Mouse (Mus musculus) myocyte (in vitro differentiated cells): ENCODE results near the gene Zfp853. TPM values are rescaled to one million over a fixed set of nuclear protein-coding genes. Genes with fewer than 3 reads are reported as not detected.
A peak's percentile ranks its signal among the peaks of the same experiment; 100 is the strongest.

ENCODE experiments used
- H3K27me3 ChIP-seq: one replicate; pipeline ENCODE4 v1.6.1; 2011; ENCODE audit not compliant: control insufficient read depth, insufficient read depth, insufficient read length
- H3K36me3 ChIP-seq: one replicate; pipeline ENCODE4 v1.6.1; 2011; ENCODE audit not compliant: control insufficient read depth, insufficient read depth
- H3K4me2 ChIP-seq: one replicate; pipeline ENCODE4 v1.6.1; 2011; ENCODE audit warnings: low read depth, control low read depth
- H3K4me3 ChIP-seq: one replicate; pipeline ENCODE4 v1.5.1; 2011; ENCODE audit warnings: mild to moderate bottlenecking, control low read depth, moderate library complexity
- H3K79me2 ChIP-seq: one replicate; pipeline ENCODE4 v1.6.1; 2011; ENCODE audit not compliant: control insufficient read depth, insufficient read depth
- H3ac ChIP-seq: one replicate; pipeline ENCODE4 v1.6.1; 2011; ENCODE audit not compliant: control insufficient read depth, insufficient read length
- CEBPB ChIP-seq: IDR thresholded peaks from 2 replicates; pipeline ENCODE4 v1.6.1; 2011; ENCODE audit warnings: mild to moderate bottlenecking, moderate library complexity; ENCODE audit not compliant: poor library complexity, insufficient read depth, severe bottlenecking
- E2F4 ChIP-seq: IDR thresholded peaks from one replicate; pipeline ENCODE4 v1.6.1; 2011; ENCODE audit warnings: mild to moderate bottlenecking, control low read depth, moderate library complexity; ENCODE audit not compliant: insufficient read depth
- MAX ChIP-seq: IDR thresholded peaks from one replicate; pipeline ENCODE4 v1.6.1; 2011; ENCODE audit warnings: low read depth, mild to moderate bottlenecking, control low read depth
- MYOD1 ChIP-seq, 3 experiments: IDR thresholded peaks; one replicate each; pipeline ENCODE4 v1.6.1; 2011; ENCODE audit warnings: control low read depth in 2 of 3, low read depth in 2 of 3, mild to moderate bottlenecking in 2 of 3, moderate library complexity in 1 of 3; ENCODE audit not compliant: insufficient read length in 2 of 3, control insufficient read depth in 1 of 3
- MYOG ChIP-seq, 3 experiments: IDR thresholded peaks; one replicate each; pipeline ENCODE4 v1.6.1; 2011; ENCODE audit warnings: control low read depth in 2 of 3, low read depth in 2 of 3, mild to moderate bottlenecking in 2 of 3; ENCODE audit not compliant: insufficient read length in 2 of 3, control insufficient read depth in 1 of 3, insufficient read depth in 1 of 3
- POLR2A ChIP-seq: IDR thresholded peaks from one replicate; pipeline ENCODE4 v1.6.1; 2011; ENCODE audit warnings: low read depth, mild to moderate bottlenecking, control low read depth, moderate library complexity; ENCODE audit not compliant: insufficient read length
- POLR2AphosphoS2 ChIP-seq: IDR thresholded peaks from one replicate; pipeline ENCODE4 v1.6.1; 2011; ENCODE audit warnings: low read depth, control low read depth; ENCODE audit not compliant: insufficient read length
- REST ChIP-seq: IDR thresholded peaks from one replicate; pipeline ENCODE4 v1.6.1; 2011; ENCODE audit warnings: mild to moderate bottlenecking, control low read depth, moderate library complexity; ENCODE audit not compliant: insufficient read depth, insufficient read length
- SRF ChIP-seq: IDR thresholded peaks from one replicate; pipeline ENCODE4 v1.6.1; 2011; ENCODE audit warnings: low read depth; ENCODE audit not compliant: control insufficient read depth, insufficient read length
- TCF12 ChIP-seq: IDR thresholded peaks from one replicate; pipeline ENCODE4 v1.6.1; 2011; ENCODE audit warnings: mild to moderate bottlenecking, control low read depth; ENCODE audit not compliant: poor library complexity, insufficient read depth, severe bottlenecking
- TCF3 ChIP-seq: IDR thresholded peaks from one replicate; pipeline ENCODE4 v1.6.1; 2011; ENCODE audit warnings: low read depth, control low read depth; ENCODE audit not compliant: insufficient read length
- USF1 ChIP-seq: IDR thresholded peaks from one replicate; pipeline ENCODE4 v1.6.1; 2011; ENCODE audit warnings: low read depth, mild to moderate bottlenecking, control low read depth, moderate library complexity
- polyA plus RNA-seq: library from polyadenylated mRNA; unstranded; fragments of >200 nt; fragmentation: generic; extraction: Trizol; gene quantifications from one replicate; pipeline ENCODE4 v1.2.1, GENCODE M21; 2012; ENCODE audit warnings: missing spikeins

The Zfp853 gene
- polyA plus RNA-seq, 1 experiment: 0.01 TPM

DNA sequence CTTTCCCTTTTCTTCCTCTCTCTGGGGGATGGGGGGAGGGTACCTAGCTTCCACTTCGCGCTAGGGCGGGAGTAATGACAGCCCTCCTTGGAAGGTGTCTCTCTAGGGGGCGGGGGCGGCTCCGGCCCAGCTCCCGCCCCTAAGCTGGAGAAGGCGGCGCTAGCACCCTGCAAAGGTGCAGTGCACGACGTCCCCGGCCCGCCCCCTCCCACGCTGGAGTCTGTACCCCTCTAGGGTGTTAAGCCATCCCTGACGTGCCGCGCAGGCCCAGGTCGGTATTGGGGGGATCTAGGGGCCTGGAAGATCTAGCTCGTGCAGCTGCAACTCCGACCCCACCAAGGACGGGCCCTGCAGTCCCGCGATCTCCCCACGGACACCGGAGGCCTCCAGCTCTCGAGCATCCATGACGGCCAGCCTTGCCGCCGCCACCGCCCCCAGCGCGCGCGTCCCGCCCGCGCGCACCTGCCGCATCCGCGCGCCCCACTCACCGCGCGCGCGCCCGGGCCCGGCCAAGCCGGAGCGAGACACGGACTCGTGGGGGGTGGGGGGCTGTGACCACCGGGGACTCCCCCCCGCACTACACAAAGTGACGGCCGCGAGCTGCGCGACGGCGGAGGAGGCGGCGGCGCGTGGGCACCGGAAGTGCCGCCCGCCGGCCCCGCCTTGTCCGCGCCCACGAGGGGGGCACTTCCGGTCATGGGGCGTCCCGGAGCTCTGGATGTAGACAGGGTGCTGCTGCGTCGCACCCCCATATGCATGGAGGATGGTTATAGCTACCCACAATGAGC, 23.9 kb downstream of the Zfp853 start, which contains the start of gene Zfp316:
Zfp316 (minus strand) TSS at position 660 of the 788 bp plus-strand sequence.
- Histone ChIP-seq H3K27me3 (no peaks in the 10 kb centered on the region), H3K4me3 (peak within 1 kb of the TSS; percentile 93), H3K36me3 (no peaks in the 10 kb centered on the region), H3K4me2 (peak within 1 kb of the TSS; percentile 80), H3K79me2 (peaks cover 5% of the 10 kb centered on the region), H3ac (peak within 1 kb of the TSS; percentile 77)
- no peak for TF ChIP-seq TCF3
- TF ChIP-seq SRF: no peak
- no peak for TF ChIP-seq REST
- TF ChIP-seq POLR2A: peak; percentile 97
- no peak for TF ChIP-seq MAX
- peak in 1 of 3 experiments; percentile 51 for TF ChIP-seq MYOD1 (IDR thresholded peaks at IDR 0.05; ENCODE audit: control insufficient read depth in 1 of 3, insufficient read length in 2 of 3, low read depth in 2 of 3)
- TF ChIP-seq POLR2AphosphoS2: peak; percentile 94
- peak in 1 of 3 experiments; percentile 6 for TF ChIP-seq MYOG (IDR thresholded peaks at IDR 0.05; ENCODE audit: control insufficient read depth in 1 of 3, insufficient read depth in 1 of 3, insufficient read length in 2 of 3, low read depth in 2 of 3)

DNA sequence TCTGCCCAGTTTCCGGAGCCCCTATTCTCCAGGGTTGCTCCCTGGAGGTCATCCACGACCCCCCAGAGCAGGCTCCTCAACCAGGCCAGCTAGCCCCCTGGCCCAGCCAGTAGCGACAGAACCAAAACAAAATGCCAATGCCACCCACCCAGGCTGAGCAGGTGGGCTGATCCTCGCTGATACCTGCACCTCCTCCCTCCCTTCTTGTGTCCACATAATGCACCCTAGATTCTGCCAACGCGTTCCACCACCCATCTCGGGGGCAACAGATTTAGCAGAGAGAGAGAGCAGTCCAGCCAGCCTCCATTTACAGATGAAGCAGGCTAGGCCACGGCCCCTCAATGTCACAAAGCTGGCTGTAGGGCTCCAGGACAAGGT, 24.4 kb downstream of the Zfp853 start:
- Histone ChIP-seq H3K4me2 (peak overlapping the region; percentile 78), H3K4me3 (peak overlapping the region; percentile 93), H3K27me3 (no peaks in the 10 kb centered on the region), H3K36me3 (no peaks in the 10 kb centered on the region), H3ac (peak overlapping the region; percentile 77), H3K79me2 (peaks cover 5% of the 10 kb centered on the region)
- no peak for TF ChIP-seq POLR2AphosphoS2
- no peak for TF ChIP-seq E2F4
- TF ChIP-seq MYOG (IDR thresholded peaks at IDR 0.05; ENCODE audit: control insufficient read depth in 1 of 3, insufficient read depth in 1 of 3, insufficient read length in 2 of 3, low read depth in 2 of 3): no peak
- no peak for TF ChIP-seq MYOD1 (IDR thresholded peaks at IDR 0.05; ENCODE audit: control insufficient read depth in 1 of 3, insufficient read length in 2 of 3, low read depth in 2 of 3)
- TF ChIP-seq REST: no peak
- TF ChIP-seq POLR2A: no peak
- no peak for TF ChIP-seq SRF
- no peak for TF ChIP-seq MAX
- no peak for TF ChIP-seq TCF3
- TF ChIP-seq TCF12: no peak
- TF ChIP-seq USF1: no peak
- no peak for TF ChIP-seq CEBPB

DNA sequence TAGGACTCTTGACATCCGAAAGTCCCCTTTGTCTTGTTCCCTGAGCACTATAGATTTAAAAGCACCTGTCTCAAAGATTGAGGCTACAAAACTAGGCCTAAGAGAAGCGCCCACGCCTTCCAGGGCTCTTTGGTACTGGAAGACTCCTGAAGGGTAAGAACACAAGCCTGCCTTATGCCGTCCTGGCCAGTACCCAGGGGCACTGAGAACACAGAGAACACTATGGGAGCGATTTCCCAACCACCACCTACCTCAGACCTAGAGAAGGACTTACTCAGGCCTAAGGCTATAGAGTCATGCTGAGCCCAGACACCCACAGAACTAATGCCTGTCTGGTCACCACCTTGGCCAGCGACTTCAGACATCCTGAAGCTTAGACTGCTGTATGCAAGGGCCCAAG, 26.6 kb downstream of the Zfp853 start:
- TF ChIP-seq CEBPB: no peak
- TF ChIP-seq MYOD1 (IDR thresholded peaks at IDR 0.05; ENCODE audit: control insufficient read depth in 1 of 3, insufficient read length in 2 of 3, low read depth in 2 of 3): no peak
- no peak for TF ChIP-seq POLR2AphosphoS2
- TF ChIP-seq E2F4: no peak
- TF ChIP-seq SRF: no peak
- TF ChIP-seq TCF12: no peak
- TF ChIP-seq TCF3: no peak
- no peak for TF ChIP-seq USF1
- no peak for TF ChIP-seq REST
- TF ChIP-seq POLR2A: no peak
- TF ChIP-seq MAX: no peak
- TF ChIP-seq MYOG (IDR thresholded peaks at IDR 0.05; ENCODE audit: control insufficient read depth in 1 of 3, insufficient read depth in 1 of 3, insufficient read length in 2 of 3, low read depth in 2 of 3): no peak
- H3ac ChIP-seq: no peak overlapping the region
- no peaks in the 10 kb centered on the region for H3K27me3 ChIP-seq
- no peak overlapping the region for H3K4me2 ChIP-seq
- no peak overlapping the region for H3K4me3 ChIP-seq
- H3K36me3 ChIP-seq: no peaks in the 10 kb centered on the region
- peaks cover 5% of the 10 kb centered on the region for H3K79me2 ChIP-seq

DNA sequence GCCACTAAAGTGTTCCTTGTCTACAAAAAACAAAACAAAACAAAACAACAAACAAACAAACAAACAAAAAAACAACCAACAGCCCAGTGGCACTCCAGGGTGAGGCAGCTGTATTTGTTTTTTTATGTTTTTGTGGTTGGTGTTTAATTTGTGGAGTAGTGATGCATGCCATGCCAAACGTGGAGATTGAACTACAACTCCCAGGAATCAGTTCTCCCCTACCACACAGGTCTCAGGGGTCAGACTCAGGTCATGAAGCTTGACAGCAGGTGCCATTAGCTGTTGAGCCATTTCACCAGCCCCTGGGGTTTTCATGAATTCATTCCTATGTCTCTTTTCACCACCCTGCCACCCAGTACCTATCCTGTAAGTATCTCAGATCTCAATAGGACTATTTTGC, 28.0 kb downstream of the Zfp853 start:
- Histone ChIP-seq H3K27me3 (no peaks in the 10 kb centered on the region), H3K4me2 (no peak overlapping the region), H3K79me2 (peaks cover 5% of the 10 kb centered on the region), H3ac (no peak overlapping the region), H3K36me3 (peaks cover 4% of the 10 kb centered on the region), H3K4me3 (no peak overlapping the region)
- no peak for TF ChIP-seq E2F4
- no peak for TF ChIP-seq POLR2A
- no peak for TF ChIP-seq CEBPB
- TF ChIP-seq TCF12: no peak
- no peak for TF ChIP-seq TCF3
- no peak for TF ChIP-seq REST
- TF ChIP-seq MYOD1 (IDR thresholded peaks at IDR 0.05; ENCODE audit: control insufficient read depth in 1 of 3, insufficient read length in 2 of 3, low read depth in 2 of 3): no peak

DNA sequence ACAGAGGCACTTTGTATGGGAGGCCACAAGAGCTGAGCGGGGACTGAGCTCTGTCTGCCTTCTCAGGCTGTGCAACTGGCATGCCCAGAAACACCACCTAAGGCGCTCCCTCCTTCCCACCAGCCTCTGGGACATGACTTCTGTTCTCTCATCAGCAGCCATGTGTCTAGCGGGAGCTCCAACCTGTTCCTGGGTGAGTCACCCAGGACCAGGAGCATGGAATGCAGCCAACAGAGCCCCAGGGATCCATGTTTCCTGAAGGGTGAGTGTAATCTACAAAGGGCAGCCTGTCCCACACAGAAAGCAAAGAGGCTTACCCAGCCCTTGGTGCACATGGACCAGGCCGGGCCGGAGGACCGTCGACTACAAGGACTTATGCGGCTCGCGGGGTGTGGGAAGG, 28.7 kb downstream of the Zfp853 start:
- Histone ChIP-seq H3ac (no peak overlapping the region), H3K36me3 (peaks cover 5% of the 10 kb centered on the region), H3K79me2 (no peaks in the 10 kb centered on the region), H3K27me3 (no peaks in the 10 kb centered on the region), H3K4me3 (no peak overlapping the region), H3K4me2 (no peak overlapping the region)
- TF ChIP-seq USF1 (no peak), MYOD1 (IDR thresholded peaks at IDR 0.05; ENCODE audit: control insufficient read depth in 1 of 3, insufficient read length in 2 of 3, low read depth in 2 of 3) (no peak), SRF (no peak), POLR2AphosphoS2 (no peak), REST (no peak)
